Mouse (Mus musculus): Measurements from ENCODE around the gene Dcpp1.

Gene Dcpp1

DNA sequence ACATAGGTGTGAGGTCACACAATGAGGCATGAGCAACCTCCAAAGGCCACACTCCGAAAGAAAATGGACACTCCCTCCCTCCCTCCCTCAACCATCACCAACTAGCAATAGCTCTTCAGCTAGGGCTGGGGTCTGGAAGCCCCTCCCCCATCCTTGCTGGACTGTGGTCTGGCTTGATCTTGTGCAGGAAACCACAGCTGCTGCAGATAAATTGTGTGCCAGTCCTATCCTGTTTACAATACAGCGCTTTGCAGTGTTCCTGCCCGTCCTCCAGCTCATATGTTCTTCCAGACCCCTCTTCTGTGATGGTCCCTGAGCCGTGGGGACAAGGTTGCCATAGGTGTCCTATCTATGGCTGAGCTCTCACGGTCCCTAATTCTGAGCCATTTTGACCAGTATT, 50.5 kb downstream of the Dcpp1 start:
- DNase-seq (ENCODE audit: low spot score): no peak

All from layer of hippocampus, adult 9-10 months (tissue).